Mouse (Mus musculus): ENCODE measurements around the gene Cbr1.

Cbr1 gene

GRCm38 (mm10) chr16:93605553-93605952 is at the start of gene Cbr1:
Gene Cbr1, plus strand, starts transcription at chr16:93605853.
- TF ChIP-seq NANOG (IDR thresholded peaks at IDR 0.05; ENCODE audit: borderline replicate concordance, low read length): no peak
- no peak for TF ChIP-seq POU5F1 (IDR thresholded peaks at IDR 0.05; ENCODE audit: borderline replicate concordance, low read length)
- TF ChIP-seq CTCF (conservative IDR thresholded peaks at IDR 0.05; ENCODE audit: low read length): no peak
- Histone ChIP-seq H3K4me1 (replicated peaks; ENCODE audit: low read depth, low read length) (peaks cover 43% of the 10 kb centered on the region), H3K9me3 (ENCODE audit: low read length) (no peaks in the 10 kb centered on the region), H3K36me3 (ENCODE audit: insufficient read depth, low read length) (peaks cover 27% of the 10 kb centered on the region), H3K27me3 (ENCODE audit: insufficient read depth, low read length) (no peaks in the 10 kb centered on the region), H3K4me3 (replicated peaks; ENCODE audit: low read length) (peak within 1 kb of the TSS; percentile 89)

DNA sequence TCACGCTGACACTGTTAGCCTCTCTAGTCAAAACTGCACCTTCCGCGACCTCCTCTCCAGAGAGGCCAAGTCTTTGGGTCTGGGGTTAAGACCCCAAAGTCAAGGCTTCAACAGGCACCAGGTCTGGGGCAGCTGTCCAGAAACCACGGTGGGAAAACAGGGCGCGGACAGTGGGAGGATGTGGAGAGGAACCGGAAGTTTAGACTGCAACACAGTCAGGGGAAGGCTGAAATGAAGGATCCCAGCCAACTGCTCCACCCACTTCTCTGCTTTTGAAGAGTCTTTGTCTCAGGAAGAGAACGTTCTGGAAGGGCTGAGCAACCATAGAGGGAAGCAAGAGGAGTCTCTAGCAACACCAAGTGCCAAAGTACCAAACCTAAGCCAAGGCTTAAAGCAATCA is 48.0 kb upstream of the Cbr1 start:
- Histone ChIP-seq H3K4me1 (replicated peaks; ENCODE audit: low read depth, low read length) (peaks cover 32% of the 10 kb centered on the region), H3K27me3 (ENCODE audit: insufficient read depth, low read length) (no peaks in the 10 kb centered on the region), H3K36me3 (ENCODE audit: insufficient read depth, low read length) (no peaks in the 10 kb centered on the region), H3K9me3 (ENCODE audit: low read length) (0 out of 2 replicates have a peak, but pooled peaks cover 4% of the 10 kb centered on the region), H3K4me3 (replicated peaks; ENCODE audit: low read length) (no peak overlapping the region)
- no peak for TF ChIP-seq CTCF (conservative IDR thresholded peaks at IDR 0.05; ENCODE audit: low read length)
- TF ChIP-seq NANOG (IDR thresholded peaks at IDR 0.05; ENCODE audit: borderline replicate concordance, low read length): no peak
- TF ChIP-seq POU5F1 (IDR thresholded peaks at IDR 0.05; ENCODE audit: borderline replicate concordance, low read length): no peak

GRCm38 (mm10) chr16:93558499-93558898 is 47.2 kb upstream of the Cbr1 start:
- Histone ChIP-seq H3K36me3 (ENCODE audit: insufficient read depth, low read length) (no peaks in the 10 kb centered on the region), H3K9me3 (ENCODE audit: low read length) (0 out of 2 replicates have a peak, but pooled peaks cover 4% of the 10 kb centered on the region), H3K27me3 (ENCODE audit: insufficient read depth, low read length) (no peaks in the 10 kb centered on the region), H3K4me1 (replicated peaks; ENCODE audit: low read depth, low read length) (peaks cover 32% of the 10 kb centered on the region), H3K4me3 (replicated peaks; ENCODE audit: low read length) (peak overlapping the region; percentile 30; the same call in 1 of the 2 replicates)
- TF ChIP-seq CTCF (conservative IDR thresholded peaks at IDR 0.05; ENCODE audit: low read length): no peak
- TF ChIP-seq NANOG (IDR thresholded peaks at IDR 0.05; ENCODE audit: borderline replicate concordance, low read length): no peak
- no peak for TF ChIP-seq POU5F1 (IDR thresholded peaks at IDR 0.05; ENCODE audit: borderline replicate concordance, low read length)

GRCm38 (mm10) chr16:93572383-93572782 is 33.3 kb upstream of the Cbr1 start:
- H3K4me1 ChIP-seq (replicated peaks; ENCODE audit: low read depth, low read length): peaks cover 27% of the 10 kb centered on the region
- H3K27me3 ChIP-seq (ENCODE audit: insufficient read depth, low read length): no peaks in the 10 kb centered on the region
- H3K4me3 ChIP-seq (replicated peaks; ENCODE audit: low read length): no peak overlapping the region
- no peak for TF ChIP-seq CTCF (conservative IDR thresholded peaks at IDR 0.05; ENCODE audit: low read length)
- TF ChIP-seq POU5F1 (IDR thresholded peaks at IDR 0.05; ENCODE audit: borderline replicate concordance, low read length): no peak
- TF ChIP-seq NANOG (IDR thresholded peaks at IDR 0.05; ENCODE audit: borderline replicate concordance, low read length): no peak
- H3K9me3 ChIP-seq (ENCODE audit: low read length): peaks cover 34% of the 10 kb centered on the region
- H3K36me3 ChIP-seq (ENCODE audit: insufficient read depth, low read length): no peaks in the 10 kb centered on the region

DNA sequence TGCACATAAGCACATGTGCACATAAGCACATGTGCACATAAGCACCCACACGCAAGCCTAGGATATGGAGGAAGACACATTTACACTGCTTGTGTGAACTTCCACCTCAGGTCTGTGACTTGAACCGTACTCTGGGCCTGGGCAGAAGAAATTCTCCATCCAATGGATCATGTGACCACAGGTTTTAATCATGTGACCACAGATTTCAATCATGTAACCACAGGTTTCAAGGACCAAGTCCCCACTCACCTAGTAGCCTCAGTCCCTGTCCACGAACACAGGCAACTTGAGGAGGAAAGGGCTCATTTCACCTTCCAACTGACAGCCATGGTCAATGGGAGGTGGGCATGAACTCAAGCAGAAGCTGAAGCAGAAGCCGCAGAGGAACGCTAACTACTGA is 32.2 kb upstream of the Cbr1 start:
- peaks cover 27% of the 10 kb centered on the region for H3K4me1 ChIP-seq (replicated peaks; ENCODE audit: low read depth, low read length)
- no peak for TF ChIP-seq POU5F1 (IDR thresholded peaks at IDR 0.05; ENCODE audit: borderline replicate concordance, low read length)
- no peak for TF ChIP-seq CTCF (conservative IDR thresholded peaks at IDR 0.05; ENCODE audit: low read length)
- TF ChIP-seq NANOG (IDR thresholded peaks at IDR 0.05; ENCODE audit: borderline replicate concordance, low read length): no peak
- no peaks in the 10 kb centered on the region for H3K27me3 ChIP-seq (ENCODE audit: insufficient read depth, low read length)
- no peaks in the 10 kb centered on the region for H3K36me3 ChIP-seq (ENCODE audit: insufficient read depth, low read length)
- H3K9me3 ChIP-seq (ENCODE audit: low read length): peaks cover 34% of the 10 kb centered on the region
- no peak overlapping the region for H3K4me3 ChIP-seq (replicated peaks; ENCODE audit: low read length)

DNA sequence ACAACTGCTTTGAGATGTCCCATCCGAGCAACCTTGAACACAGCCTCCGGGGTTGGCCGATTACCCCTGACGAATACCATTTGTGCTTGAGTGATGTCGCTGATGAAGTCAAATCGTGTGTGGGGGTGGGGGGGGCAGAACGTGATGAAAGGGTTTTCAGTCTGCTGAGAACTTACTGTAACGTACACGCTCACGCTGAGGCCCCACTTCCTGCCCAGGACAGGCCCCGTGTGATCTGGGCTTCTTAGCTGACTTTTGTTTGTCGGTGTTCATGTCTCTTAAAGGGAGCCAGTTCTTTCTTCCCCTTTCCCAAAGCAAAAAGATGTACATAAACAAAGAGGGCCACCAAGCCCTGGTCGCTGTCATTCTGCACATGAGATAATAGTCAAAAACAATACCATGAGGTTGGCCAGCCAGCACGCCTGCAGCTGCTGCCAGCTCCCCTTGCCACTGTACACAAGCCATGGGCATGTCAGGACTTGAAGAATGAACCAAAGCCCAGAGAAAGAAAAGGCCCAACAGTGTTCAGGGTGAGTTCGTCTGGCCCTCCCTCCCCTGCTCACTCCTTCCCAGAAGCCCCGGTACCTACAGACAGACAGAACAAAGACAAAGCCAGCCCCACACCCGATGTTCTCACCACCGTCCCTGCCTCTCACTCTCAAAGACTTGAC is 31.0 kb upstream of the Cbr1 start:
- H3K36me3 ChIP-seq (ENCODE audit: insufficient read depth, low read length): no peaks in the 10 kb centered on the region
- TF ChIP-seq NANOG (IDR thresholded peaks at IDR 0.05; ENCODE audit: borderline replicate concordance, low read length) (no peak), CTCF (conservative IDR thresholded peaks at IDR 0.05; ENCODE audit: low read length) (no peak)
- H3K4me1 ChIP-seq (replicated peaks; ENCODE audit: low read depth, low read length): peaks cover 27% of the 10 kb centered on the region
- H3K27me3 ChIP-seq (ENCODE audit: insufficient read depth, low read length): no peaks in the 10 kb centered on the region
- H3K9me3 ChIP-seq (ENCODE audit: low read length): peaks cover 34% of the 10 kb centered on the region
- no peak overlapping the region for H3K4me3 ChIP-seq (replicated peaks; ENCODE audit: low read length)

GRCm38 (mm10) chr16:93575574-93575973 is 30.1 kb upstream of the Cbr1 start:
- 0 out of 2 replicates have a peak, but pooled peaks cover under 1% of the 10 kb centered on the region for H3K36me3 ChIP-seq (ENCODE audit: insufficient read depth, low read length)
- no peaks in the 10 kb centered on the region for H3K27me3 ChIP-seq (ENCODE audit: insufficient read depth, low read length)
- peaks cover 27% of the 10 kb centered on the region for H3K9me3 ChIP-seq (ENCODE audit: low read length)
- H3K4me1 ChIP-seq (replicated peaks; ENCODE audit: low read depth, low read length): peaks cover 30% of the 10 kb centered on the region
- no peak for TF ChIP-seq POU5F1 (IDR thresholded peaks at IDR 0.05; ENCODE audit: borderline replicate concordance, low read length)
- TF ChIP-seq NANOG (IDR thresholded peaks at IDR 0.05; ENCODE audit: borderline replicate concordance, low read length): no peak
- TF ChIP-seq CTCF (conservative IDR thresholded peaks at IDR 0.05; ENCODE audit: low read length): no peak
- H3K4me3 ChIP-seq (replicated peaks; ENCODE audit: low read length): no peak overlapping the region

GRCm38 (mm10) chr16:93576412-93577082 is 29.1 kb upstream of the Cbr1 start:
- Histone ChIP-seq H3K9me3 (ENCODE audit: low read length) (peaks cover 17% of the 10 kb centered on the region), H3K4me3 (replicated peaks; ENCODE audit: low read length) (no peak overlapping the region), H3K27me3 (ENCODE audit: insufficient read depth, low read length) (no peaks in the 10 kb centered on the region), H3K4me1 (replicated peaks; ENCODE audit: low read depth, low read length) (peaks cover 36% of the 10 kb centered on the region), H3K36me3 (ENCODE audit: insufficient read depth, low read length) (peaks cover 9% of the 10 kb centered on the region)
- TF ChIP-seq CTCF (conservative IDR thresholded peaks at IDR 0.05; ENCODE audit: low read length) (peak; percentile 84), POU5F1 (IDR thresholded peaks at IDR 0.05; ENCODE audit: borderline replicate concordance, low read length) (no peak), NANOG (IDR thresholded peaks at IDR 0.05; ENCODE audit: borderline replicate concordance, low read length) (no peak)
